Comparison of ENCODE assay signal across 22 mouse cellular contexts in genomic region chr19:59465281-59465680, GRCm38 (mm10). TPM values are rescaled to one million over a fixed set of nuclear protein-coding genes. Genes with fewer than 3 reads are reported as not detected.
A peak's percentile ranks its signal among the peaks of the same experiment; 100 is the strongest.
DNase-seq lines count a peak whose midpoint lies in the region; ATAC-seq and TF ChIP-seq lines count a peak whose summit lies in the region.
"Had no signal": no experiment of that assay in that cellular context is flagged by ENCODE, and none has a peak within 500 bp of the region (broad histone marks: within the 10 kb centered on the region; RNA-seq: fewer than 3 reads in every experiment).

No protein-coding gene starts in this region.

- ATAC-seq in hindbrain, embryonic 11.5 days (ENCODE audit: low FRiP score): no peak
- no peak for ATAC-seq in hindbrain, postnatal 0 days
- no peak for ATAC-seq in lung, embryonic 14.5 days (ENCODE audit: insufficient read depth)
- ATAC-seq in forebrain, embryonic 13.5 days: no peak
- ATAC-seq in midbrain, embryonic 15.5 days (replicated peaks): no peak
- ATAC-seq: inflammation-experienced regulatory T-cells, adult 6 months had no signal

- H3K9me3 ChIP-seq in hindbrain, embryonic 11.5 days (ENCODE audit: control insufficient read depth, low read length): no peaks in the 10 kb centered on the region
- H3K9me3 ChIP-seq in hindbrain, postnatal 0 days (ENCODE audit: low read length): no peaks in the 10 kb centered on the region
- no peaks in the 10 kb centered on the region for H3K9me3 ChIP-seq in lung, embryonic 14.5 days (ENCODE audit: low read depth, low read length)
- H3K9me3 ChIP-seq in forebrain, embryonic 13.5 days (replicated peaks): no peaks in the 10 kb centered on the region
- no peaks in the 10 kb centered on the region for H3K9me3 ChIP-seq in midbrain, embryonic 15.5 days
- H3K9me3 ChIP-seq: hindbrain, embryonic 12.5 days; liver, embryonic 13.5 days; lung, embryonic 15.5 days; neural tube, embryonic 12.5 days had no signal

- TF ChIP-seq CTCF in hindbrain, postnatal 0 days (IDR thresholded peaks at IDR 0.05; ENCODE audit: low read depth): no peak
- no peak for TF ChIP-seq CTCF in lung, embryonic 14.5 days (IDR thresholded peaks at IDR 0.05; ENCODE audit: low read depth)

- H3K4me2 ChIP-seq in hindbrain, embryonic 11.5 days (replicated peaks; ENCODE audit: low read depth, low read length): no peak overlapping the region
- no peak overlapping the region for H3K4me2 ChIP-seq in hindbrain, postnatal 0 days (ENCODE audit: low read depth, low read length)
- H3K4me2 ChIP-seq in lung, embryonic 14.5 days: no peak overlapping the region
- H3K4me2 ChIP-seq in forebrain, embryonic 13.5 days: peak overlapping the region; percentile 78
- peak overlapping the region; percentile 18 for H3K4me2 ChIP-seq in midbrain, embryonic 15.5 days
- H3K4me2 ChIP-seq: heart, embryonic 11.5 days; hindbrain, embryonic 12.5 days; liver, embryonic 13.5 days; lung, embryonic 15.5 days had no signal

- DNase-seq in hindbrain, embryonic 11.5 days (ENCODE audit: low spot score): peak; percentile 37
- no peak for DNase-seq in hindbrain, postnatal 0 days (ENCODE audit: low spot score)
- peak; percentile 6 for DNase-seq in lung, embryonic 14.5 days
- DNase-seq in lung, postnatal 10 days: no peak
- DNase-seq in adrenal gland, postnatal 36 days: no peak
- no peak for DNase-seq in urinary bladder, postnatal 4 days (ENCODE audit: low spot score in 2 of 2)
- DNase-seq: cerebellum, adult 2 months; cerebellum, postnatal 36 days; gastrocnemius, adult 2 months; heart, postnatal 10 days; kidney, adult 8-10 months; liver, embryonic 13.5 days; right cerebral cortex, postnatal 4 days had no signal

- WGBS in hindbrain, embryonic 11.5 days: 2% methylated on average over 2 of the region's 2 CpGs
- 18% methylated on average over 2 of the region's 2 CpGs for WGBS in hindbrain, postnatal 0 days
- WGBS in lung, embryonic 14.5 days: 9% methylated on average over 2 of the region's 2 CpGs
- WGBS in forebrain, embryonic 13.5 days: 9% methylated on average over 2 of the region's 2 CpGs
- WGBS in midbrain, embryonic 15.5 days: 4% methylated on average over 2 of the region's 2 CpGs

- no peak overlapping the region for H3K9ac ChIP-seq in hindbrain, embryonic 11.5 days (ENCODE audit: low read depth, low read length)
- no peak overlapping the region for H3K9ac ChIP-seq in hindbrain, postnatal 0 days (replicated peaks; ENCODE audit: low read length)
- no peak overlapping the region for H3K9ac ChIP-seq in lung, embryonic 14.5 days
- peak overlapping the region; percentile 93 for H3K9ac ChIP-seq in forebrain, embryonic 13.5 days
- H3K9ac ChIP-seq in midbrain, embryonic 15.5 days: no peak overlapping the region
- H3K9ac ChIP-seq: hindbrain, embryonic 12.5 days; liver, embryonic 13.5 days; lung, embryonic 15.5 days; neural tube, embryonic 12.5 days had no signal

- peaks cover 91% of the 10 kb centered on the region for H3K27me3 ChIP-seq in hindbrain, embryonic 11.5 days (ENCODE audit: control insufficient read depth, insufficient read depth, low read length)
- peaks cover 82% of the 10 kb centered on the region for H3K27me3 ChIP-seq in hindbrain, postnatal 0 days (ENCODE audit: insufficient read depth, low read length)
- H3K27me3 ChIP-seq in lung, embryonic 14.5 days (ENCODE audit: insufficient read depth, low read length): peaks cover 100% of the 10 kb centered on the region
- peaks cover 56% of the 10 kb centered on the region for H3K27me3 ChIP-seq in forebrain, embryonic 13.5 days
- H3K27me3 ChIP-seq in midbrain, embryonic 15.5 days (replicated peaks): peaks cover 74% of the 10 kb centered on the region
- H3K27me3 ChIP-seq: CH12.LX had no signal

- H3K4me1 ChIP-seq in hindbrain, embryonic 11.5 days (replicated peaks; ENCODE audit: control insufficient read depth, insufficient read depth, low read length): no peaks in the 10 kb centered on the region; the same call in 1 of the 2 replicates
- no peaks in the 10 kb centered on the region for H3K4me1 ChIP-seq in hindbrain, postnatal 0 days (ENCODE audit: insufficient read depth, low read length)
- no peaks in the 10 kb centered on the region for H3K4me1 ChIP-seq in lung, embryonic 14.5 days (ENCODE audit: insufficient read depth)
- peaks cover 87% of the 10 kb centered on the region for H3K4me1 ChIP-seq in forebrain, embryonic 13.5 days
- peaks cover 34% of the 10 kb centered on the region for H3K4me1 ChIP-seq in midbrain, embryonic 15.5 days
- H3K4me1 ChIP-seq: liver, embryonic 13.5 days had no signal

- no peak overlapping the region for H3K27ac ChIP-seq in hindbrain, embryonic 11.5 days (ENCODE audit: low read depth, low read length)
- H3K27ac ChIP-seq in hindbrain, postnatal 0 days: no peak overlapping the region
- no peak overlapping the region for H3K27ac ChIP-seq in lung, embryonic 14.5 days (ENCODE audit: low read depth)
- H3K27ac ChIP-seq in forebrain, embryonic 13.5 days: peak overlapping the region; percentile 98
- 0 out of 2 replicates have a peak overlapping the region, but pooled peaks have one; percentile 57 for H3K27ac ChIP-seq in midbrain, embryonic 15.5 days
- H3K27ac ChIP-seq: gastrocnemius, adult 2 months; hindbrain, embryonic 12.5 days; liver, embryonic 13.5 days; lung, embryonic 15.5 days; macrophage; neural tube, embryonic 12.5 days had no signal

- H3K4me3 ChIP-seq in hindbrain, embryonic 11.5 days (ENCODE audit: low read depth, low read length): no peak overlapping the region
- H3K4me3 ChIP-seq in hindbrain, postnatal 0 days (ENCODE audit: low read length): no peak overlapping the region
- H3K4me3 ChIP-seq in lung, embryonic 14.5 days (ENCODE audit: low read depth, low read length): no peak overlapping the region
- H3K4me3 ChIP-seq in forebrain, embryonic 13.5 days: peak overlapping the region; percentile 65
- no peak overlapping the region for H3K4me3 ChIP-seq in midbrain, embryonic 15.5 days
- H3K4me3 ChIP-seq: gastrocnemius, adult 2 months; hindbrain, embryonic 12.5 days; liver, embryonic 13.5 days; lung, embryonic 15.5 days; neural tube, embryonic 12.5 days had no signal

- no peaks in the 10 kb centered on the region for H3K36me3 ChIP-seq in hindbrain, embryonic 11.5 days (ENCODE audit: control insufficient read depth, insufficient read depth, low read length)
- no peaks in the 10 kb centered on the region for H3K36me3 ChIP-seq in hindbrain, postnatal 0 days (ENCODE audit: insufficient read depth, low read length)
- no peaks in the 10 kb centered on the region for H3K36me3 ChIP-seq in lung, embryonic 14.5 days (ENCODE audit: insufficient read depth)
- H3K36me3 ChIP-seq in forebrain, embryonic 13.5 days (ENCODE audit: poor library complexity, severe bottlenecking): peaks cover 4% of the 10 kb centered on the region; the same call in 1 of the 2 replicates
- no peaks in the 10 kb centered on the region for H3K36me3 ChIP-seq in midbrain, embryonic 15.5 days (replicated peaks)
- H3K36me3 ChIP-seq: hindbrain, embryonic 12.5 days; liver, embryonic 13.5 days; lung, embryonic 15.5 days; neural tube, embryonic 12.5 days had no signal

RNA-seq across cellular contexts. Expression of gene Emx2, which starts 7.1 kb away (rescaled TPM):
- polyA plus RNA-seq in hindbrain, embryonic 11.5 days (2014; fragmentation: Nextera tagmentation; extraction: Ambion mirVana): 1.0 and 1.4 TPM in 2 replicates
- 0.18 and 0.47 TPM in 2 replicates for total RNA-seq in hindbrain, postnatal 0 days (2014; rRNA removed)
- polyA plus RNA-seq in hindbrain, postnatal 0 days (2015; fragmentation: Nextera tagmentation; extraction: Ambion mirVana): 0.08 and 0.15 TPM in 2 replicates
- polyA plus RNA-seq in lung, embryonic 14.5 days (2014; fragmentation: Nextera tagmentation; extraction: Ambion mirVana): not detected in 2 replicates
- 29.8 and 37.3 TPM in 2 replicates for polyA plus RNA-seq in forebrain, embryonic 13.5 days (2015; fragmentation: Nextera tagmentation; extraction: Ambion mirVana)
- 15.5 and 18.2 TPM in 2 replicates for polyA plus RNA-seq in midbrain, embryonic 15.5 days (2015; fragmentation: Nextera tagmentation; extraction: Ambion mirVana)
- under 1 TPM; 0.26 TPM for total RNA-seq in adrenal gland, postnatal 36 days (2021)
- total RNA-seq: CH12.LX; heart, postnatal 10 days had no signal
- polyA plus RNA-seq: inflammation-experienced regulatory T-cells, adult 6 months; liver, embryonic 13.5 days; macrophage had no signal

Comparison
In these comparisons a context has a peak if more than half of its experiments do, and no peak if none do; other contexts are left out.
1. DNase-seq: peak in hindbrain, embryonic 11.5 days (single experiment) and lung, embryonic 14.5 days (single experiment); none in hindbrain, postnatal 0 days (single experiment), lung, postnatal 10 days (single experiment), adrenal gland, postnatal 36 days (0 of 2) and urinary bladder, postnatal 4 days (0 of 2).
2. H3K27ac ChIP-seq: peak in forebrain, embryonic 13.5 days (single experiment) and midbrain, embryonic 15.5 days (single experiment); none in hindbrain, embryonic 11.5 days (single experiment), hindbrain, postnatal 0 days (single experiment) and lung, embryonic 14.5 days (single experiment).
3. H3K4me2 ChIP-seq: peak in forebrain, embryonic 13.5 days (single experiment) and midbrain, embryonic 15.5 days (single experiment); none in hindbrain, embryonic 11.5 days (single experiment), hindbrain, postnatal 0 days (single experiment) and lung, embryonic 14.5 days (single experiment).